Mouse (Mus musculus) megakaryocyte, embryonic 14.5 days (primary cell): Measurements from ENCODE around the gene Atp6v1a. TPM values are rescaled to one million over a fixed set of nuclear protein-coding genes. Genes with fewer than 3 reads are reported as not detected.

Experiments
- H3K27me3 ChIP-seq: replicated peaks from 2 replicates; pipeline ENCODE3; 2012; ENCODE audit warnings: inconsistent platforms
- H3K36me3 ChIP-seq: replicated peaks from 2 replicates; pipeline ENCODE3; 2012; ENCODE audit warnings: low read length, inconsistent platforms, mixed read lengths
- H3K4me1 ChIP-seq: 2 replicates; pipeline ENCODE4 v1.6.1; 2012; ENCODE audit warnings: inconsistent platforms
- H3K4me3 ChIP-seq: replicated peaks from 2 replicates; pipeline ENCODE3; 2012; ENCODE audit warnings: moderate library complexity, mild to moderate bottlenecking, inconsistent platforms
- H3K9me3 ChIP-seq: 2 replicates; pipeline ENCODE4 v1.6.1; 2012; ENCODE audit warnings: inconsistent platforms
- FLI1 ChIP-seq: IDR thresholded peaks from 2 replicates; pipeline ENCODE4 v1.6.1; 2012; ENCODE audit warnings: low read length, inconsistent platforms, mixed read lengths
- GATA1 ChIP-seq: IDR thresholded peaks from 3 replicates; pipeline ENCODE4 v1.6.1; 2012; ENCODE audit warnings: mixed read lengths, low read length, inconsistent platforms, borderline replicate concordance
- polyA plus RNA-seq: library from polyadenylated mRNA; stranded (reverse); fragments of >175 nt; gene quantifications from 2 replicates; pipeline ENCODE4 v1.2.3, GENCODE M21; 2012; ENCODE audit warnings: low replicate concordance; ENCODE audit not compliant: insufficient read depth

Atp6v1a gene
- polyA plus RNA-seq, 1 experiment = 3.0 TPM

- no peak for TF ChIP-seq GATA1
- peak; percentile 74; the same call in 1 of the 2 replicates for TF ChIP-seq FLI1
- no peaks in the 10 kb centered on the region for H3K9me3 ChIP-seq
- no peaks in the 10 kb centered on the region for H3K27me3 ChIP-seq
- H3K36me3 ChIP-seq = peaks cover 2% of the 10 kb centered on the region
- peak overlapping the region; percentile 100 for H3K4me3 ChIP-seq
- peaks cover 37% of the 10 kb centered on the region for H3K4me1 ChIP-seq
These were observed 448 bp downstream of the Atp6v1a start for GRCm38 (mm10) chr16:44138979-44139535.

GRCm38 (mm10) chr16:44138377-44138978 is 1.0 kb downstream of the Atp6v1a start:
- Histone ChIP-seq H3K9me3 (no peaks in the 10 kb centered on the region), H3K4me3 (peak overlapping the region; percentile 100), H3K4me1 (peaks cover 38% of the 10 kb centered on the region), H3K36me3 (peaks cover 2% of the 10 kb centered on the region), H3K27me3 (no peaks in the 10 kb centered on the region)
- no peak for TF ChIP-seq GATA1
- no peak for TF ChIP-seq FLI1

GRCm38 (mm10) chr16:44136511-44137021 is 2.9 kb downstream of the Atp6v1a start:
- peaks cover 2% of the 10 kb centered on the region for H3K36me3 ChIP-seq
- no peaks in the 10 kb centered on the region for H3K9me3 ChIP-seq
- H3K27me3 ChIP-seq = no peaks in the 10 kb centered on the region
- TF ChIP-seq GATA1 (no peak), FLI1 (no peak)
- peak overlapping the region; percentile 68 for H3K4me3 ChIP-seq
- peaks cover 50% of the 10 kb centered on the region for H3K4me1 ChIP-seq

GRCm38 (mm10) chr16:44133187-44133586 is 6.3 kb downstream of the Atp6v1a start:
- H3K4me3 ChIP-seq = no peak overlapping the region
- peaks cover 56% of the 10 kb centered on the region for H3K4me1 ChIP-seq
- no peak for TF ChIP-seq FLI1
- TF ChIP-seq GATA1 = no peak
- peaks cover 2% of the 10 kb centered on the region for H3K36me3 ChIP-seq
- H3K27me3 ChIP-seq = no peaks in the 10 kb centered on the region
- no peaks in the 10 kb centered on the region for H3K9me3 ChIP-seq

GRCm38 (mm10) chr16:44132300-44132699 is 7.2 kb downstream of the Atp6v1a start:
- Histone ChIP-seq H3K4me3 (no peak overlapping the region), H3K4me1 (peaks cover 47% of the 10 kb centered on the region), H3K36me3 (peaks cover 2% of the 10 kb centered on the region), H3K9me3 (no peaks in the 10 kb centered on the region), H3K27me3 (no peaks in the 10 kb centered on the region)
- no peak for TF ChIP-seq GATA1
- no peak for TF ChIP-seq FLI1

- no peak overlapping the region for H3K4me3 ChIP-seq
- no peaks in the 10 kb centered on the region for H3K27me3 ChIP-seq
- TF ChIP-seq FLI1 = no peak
- no peak for TF ChIP-seq GATA1
- H3K4me1 ChIP-seq = peaks cover 25% of the 10 kb centered on the region
- no peaks in the 10 kb centered on the region for H3K9me3 ChIP-seq
- H3K36me3 ChIP-seq = peaks cover 10% of the 10 kb centered on the region
These were observed 13.1 kb downstream of the Atp6v1a start for GRCm38 (mm10) chr16:44126437-44126836.

GRCm38 (mm10) chr16:44125436-44125835 is 14.1 kb downstream of the Atp6v1a start:
- Histone ChIP-seq H3K9me3 (no peaks in the 10 kb centered on the region), H3K36me3 (peaks cover 12% of the 10 kb centered on the region), H3K4me3 (no peak overlapping the region), H3K27me3 (no peaks in the 10 kb centered on the region), H3K4me1 (peaks cover 24% of the 10 kb centered on the region)
- TF ChIP-seq FLI1 (no peak), GATA1 (no peak)

- Histone ChIP-seq H3K4me1 (peaks cover 27% of the 10 kb centered on the region), H3K4me3 (no peak overlapping the region), H3K27me3 (no peaks in the 10 kb centered on the region), H3K36me3 (peaks cover 17% of the 10 kb centered on the region), H3K9me3 (no peaks in the 10 kb centered on the region)
- TF ChIP-seq FLI1 (no peak), GATA1 (no peak)
These were observed 14.8 kb downstream of the Atp6v1a start for GRCm38 (mm10) chr16:44124713-44125112.

GRCm38 (mm10) chr16:44123786-44124185 is 15.7 kb downstream of the Atp6v1a start:
- H3K4me1 ChIP-seq = peaks cover 33% of the 10 kb centered on the region
- TF ChIP-seq GATA1 = no peak
- TF ChIP-seq FLI1 = no peak

GRCm38 (mm10) chr16:44122982-44123725 is 16.4 kb downstream of the Atp6v1a start:
- no peak overlapping the region for H3K4me3 ChIP-seq
- peaks cover 32% of the 10 kb centered on the region for H3K36me3 ChIP-seq
- H3K4me1 ChIP-seq = peaks cover 35% of the 10 kb centered on the region
- no peaks in the 10 kb centered on the region for H3K27me3 ChIP-seq
- TF ChIP-seq FLI1 (no peak), GATA1 (no peak)
- H3K9me3 ChIP-seq = no peaks in the 10 kb centered on the region

More at GRCm38 (mm10) chr16:44123786-44124185, 15.7 kb downstream of the Atp6v1a start:
- Histone ChIP-seq H3K4me3 (no peak overlapping the region), H3K9me3 (no peaks in the 10 kb centered on the region), H3K27me3 (no peaks in the 10 kb centered on the region), H3K36me3 (peaks cover 26% of the 10 kb centered on the region)
